Mouse (Mus musculus): ENCODE results near the gene Stim2. TPM values are rescaled to one million over a fixed set of nuclear protein-coding genes. Genes with fewer than 3 reads are reported as not detected.

Gene Stim2
- polyA plus RNA-seq, 1 experiment from 2014 or later: 16.9 TPM

GRCm38 (mm10) chr5:54159156-54159793 is 161.0 kb downstream of the Stim2 start:
- WGBS: 9% methylated on average over 6 of the region's 6 CpGs
- Histone ChIP-seq H3K27me3 (ENCODE audit: control insufficient read depth, insufficient read depth, low read length) (no peaks in the 10 kb centered on the region), H3K27ac (replicated peaks; ENCODE audit: low read depth, low read length) (no peak overlapping the region), H3K4me3 (ENCODE audit: low read depth, low read length) (no peak overlapping the region), H3K36me3 (ENCODE audit: control insufficient read depth, insufficient read depth, low read length) (no peaks in the 10 kb centered on the region), H3K4me2 (ENCODE audit: low read depth, severe bottlenecking) (no peak overlapping the region), H3K9ac (ENCODE audit: low read length) (no peak overlapping the region), H3K4me1 (ENCODE audit: control insufficient read depth, insufficient read depth, low read length) (no peaks in the 10 kb centered on the region), H3K9me3 (ENCODE audit: control insufficient read depth, low read length) (no peaks in the 10 kb centered on the region)
- DNase-seq (ENCODE audit: low spot score) (no peak), ATAC-seq (ENCODE audit: insufficient number of reproducible peaks, low FRiP score, low TSS enrichment, low read depth) (no peak)

- Histone ChIP-seq H3K27ac (replicated peaks; ENCODE audit: low read depth, low read length) (no peak overlapping the region), H3K4me1 (ENCODE audit: control insufficient read depth, insufficient read depth, low read length) (no peaks in the 10 kb centered on the region), H3K9me3 (ENCODE audit: control insufficient read depth, low read length) (no peaks in the 10 kb centered on the region), H3K27me3 (ENCODE audit: control insufficient read depth, insufficient read depth, low read length) (no peaks in the 10 kb centered on the region), H3K4me3 (ENCODE audit: low read depth, low read length) (no peak overlapping the region), H3K4me2 (ENCODE audit: low read depth, severe bottlenecking) (no peak overlapping the region), H3K36me3 (ENCODE audit: control insufficient read depth, insufficient read depth, low read length) (no peaks in the 10 kb centered on the region), H3K9ac (ENCODE audit: low read length) (no peak overlapping the region)
- 80% methylated on average over 4 of the region's 4 CpGs for WGBS
- ATAC-seq (ENCODE audit: insufficient number of reproducible peaks, low FRiP score, low TSS enrichment, low read depth): no peak
- no peak for DNase-seq (ENCODE audit: low spot score)
Measured at GRCm38 (mm10) chr5:54160561-54160960, 162.3 kb downstream of the Stim2 start.

DNA sequence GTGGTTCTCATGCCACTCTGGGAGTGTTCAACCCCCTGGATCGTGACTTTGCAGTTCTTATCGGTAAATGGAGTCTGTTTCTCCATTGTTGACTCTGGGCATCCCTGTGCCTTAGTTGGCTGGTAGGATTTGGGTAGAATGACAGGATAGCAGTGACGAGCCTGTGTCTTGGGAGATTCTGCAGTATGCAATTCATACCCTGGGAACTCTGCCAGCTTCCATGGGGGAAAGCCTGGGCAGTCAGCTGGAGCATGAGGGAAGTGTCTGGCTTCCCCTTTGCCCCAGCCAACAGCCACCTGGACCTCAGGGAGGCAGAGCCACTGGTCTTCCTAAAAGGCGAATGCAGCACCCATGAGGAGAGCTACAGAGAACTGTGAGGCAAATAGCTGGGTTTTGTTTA is 165.6 kb downstream of the Stim2 start:
- Histone ChIP-seq H3K27ac (replicated peaks; ENCODE audit: low read depth, low read length) (no peak overlapping the region), H3K4me2 (ENCODE audit: low read depth, severe bottlenecking) (no peak overlapping the region), H3K9ac (ENCODE audit: low read length) (no peak overlapping the region), H3K36me3 (ENCODE audit: control insufficient read depth, insufficient read depth, low read length) (no peaks in the 10 kb centered on the region), H3K27me3 (ENCODE audit: control insufficient read depth, insufficient read depth, low read length) (no peaks in the 10 kb centered on the region), H3K4me1 (ENCODE audit: control insufficient read depth, insufficient read depth, low read length) (no peaks in the 10 kb centered on the region), H3K4me3 (ENCODE audit: low read depth, low read length) (no peak overlapping the region), H3K9me3 (ENCODE audit: control insufficient read depth, low read length) (no peaks in the 10 kb centered on the region)
- ATAC-seq (ENCODE audit: insufficient number of reproducible peaks, low FRiP score, low TSS enrichment, low read depth) (no peak), DNase-seq (ENCODE audit: low spot score) (no peak)
- 82% methylated on average over 4 of the region's 4 CpGs for WGBS

Other genes with a start within 250 kb of the Stim2 start
- gene Tbc1d19, start 188.9 kb upstream of the Stim2 start, polyA plus RNA-seq (2014; fragmentation: Nextera tagmentation; extraction: Ambion mirVana): 40.5 and 41.5 TPM in 2 replicates

All from limb, embryonic 11.5 days (tissue).